Mouse (Mus musculus) embryonic fibroblast, embryonic 13.5 days (primary cell): ENCODE results near the gene Gal3st2b. TPM values are rescaled to one million over a fixed set of nuclear protein-coding genes. Genes with fewer than 3 reads are reported as not detected.
"Not testable (repeated sequence)": the region's sequence is repeated elsewhere in the genome, so short reads cannot be mapped to it uniquely, and the experiment has no call there.

ENCODE experiments used
- H3K27ac ChIP-seq: 2 replicates; pipeline ENCODE4 v1.5.1; 2012; ENCODE audit warnings: low read length, control low read depth, inconsistent platforms; ENCODE audit not compliant: insufficient read depth
- H3K4me1 ChIP-seq: 2 replicates; pipeline ENCODE4 v1.6.1; 2011; ENCODE audit warnings: low read length; ENCODE audit not compliant: control insufficient read depth, insufficient read depth
- H3K4me3 ChIP-seq: 2 replicates; pipeline ENCODE4 v1.5.1; 2011; ENCODE audit warnings: mild to moderate bottlenecking, control low read depth, low read length; ENCODE audit not compliant: insufficient read depth
- polyA plus RNA-seq: library from polyadenylated mRNA; stranded (reverse); fragments of >200 nt; gene quantifications from 2 replicates; pipeline ENCODE4 v1.2.4, GENCODE M21; 2011; ENCODE audit warnings: low read depth; ENCODE audit not compliant: missing spikeins, insufficient read length

The Gal3st2b gene
- polyA plus RNA-seq: not detected in 2 replicates

- not testable (repeated sequence) for H3K4me3 ChIP-seq, H3K4me1 ChIP-seq, H3K27ac ChIP-seq
Measured at GRCm38 (mm10) chr1:93918011-93918410, at the start of gene Gal3st2b. Gene Gal3st2b, plus strand, starts transcription at chr1:93918311.

- H3K4me1 ChIP-seq, H3K27ac ChIP-seq, H3K4me3 ChIP-seq: not testable (repeated sequence)
Measured at GRCm38 (mm10) chr1:93871594-93872105, 46.5 kb upstream of the Gal3st2b start.

- H3K27ac ChIP-seq, H3K4me3 ChIP-seq, H3K4me1 ChIP-seq: not testable (repeated sequence)
Measured at GRCm38 (mm10) chr1:93874405-93874804, 43.7 kb upstream of the Gal3st2b start.

GRCm38 (mm10) chr1:93881778-93882177 lies 36.3 kb upstream of the Gal3st2b start:
- H3K27ac ChIP-seq, H3K4me1 ChIP-seq, H3K4me3 ChIP-seq: not testable (repeated sequence)

GRCm38 (mm10) chr1:93890936-93891335 lies 27.2 kb upstream of the Gal3st2b start:
- not testable (repeated sequence) for H3K27ac ChIP-seq, H3K4me3 ChIP-seq, H3K4me1 ChIP-seq

GRCm38 (mm10) chr1:93897395-93897794 lies 20.7 kb upstream of the Gal3st2b start:
- not testable (repeated sequence) for H3K4me3 ChIP-seq, H3K27ac ChIP-seq, H3K4me1 ChIP-seq

- H3K4me1 ChIP-seq, H3K4me3 ChIP-seq, H3K27ac ChIP-seq: not testable (repeated sequence)
Measured at GRCm38 (mm10) chr1:93901291-93901690, 16.8 kb upstream of the Gal3st2b start.

- not testable (repeated sequence) for H3K27ac ChIP-seq, H3K4me3 ChIP-seq, H3K4me1 ChIP-seq
Measured at GRCm38 (mm10) chr1:93906690-93907089, 11.4 kb upstream of the Gal3st2b start.

GRCm38 (mm10) chr1:93908977-93909586 lies 9.0 kb upstream of the Gal3st2b start:
- not testable (repeated sequence) for H3K4me3 ChIP-seq, H3K27ac ChIP-seq, H3K4me1 ChIP-seq

GRCm38 (mm10) chr1:93911877-93912276 lies 6.2 kb upstream of the Gal3st2b start:
- not testable (repeated sequence) for H3K27ac ChIP-seq, H3K4me3 ChIP-seq, H3K4me1 ChIP-seq

- H3K4me3 ChIP-seq, H3K27ac ChIP-seq, H3K4me1 ChIP-seq: not testable (repeated sequence)
Measured at GRCm38 (mm10) chr1:93917160-93917559, 951 bp upstream of the Gal3st2b start.

GRCm38 (mm10) chr1:93918775-93919174 lies 664 bp downstream of the Gal3st2b start:
- H3K4me1 ChIP-seq, H3K27ac ChIP-seq, H3K4me3 ChIP-seq: not testable (repeated sequence)

- H3K4me1 ChIP-seq, H3K27ac ChIP-seq, H3K4me3 ChIP-seq: not testable (repeated sequence)
Measured at GRCm38 (mm10) chr1:93919321-93919720, 1.2 kb downstream of the Gal3st2b start.

- H3K4me1 ChIP-seq, H3K27ac ChIP-seq, H3K4me3 ChIP-seq: not testable (repeated sequence)
Measured at GRCm38 (mm10) chr1:93922609-93923008, 4.5 kb downstream of the Gal3st2b start.

- H3K27ac ChIP-seq, H3K4me3 ChIP-seq, H3K4me1 ChIP-seq: not testable (repeated sequence)
Measured at GRCm38 (mm10) chr1:93923098-93923497, 5.0 kb downstream of the Gal3st2b start.

- H3K4me1 ChIP-seq, H3K27ac ChIP-seq, H3K4me3 ChIP-seq: not testable (repeated sequence)
Measured at GRCm38 (mm10) chr1:93935378-93935777, 17.3 kb downstream of the Gal3st2b start.

GRCm38 (mm10) chr1:93937807-93938206 lies 19.7 kb downstream of the Gal3st2b start:
- H3K27ac ChIP-seq, H3K4me1 ChIP-seq, H3K4me3 ChIP-seq: not testable (repeated sequence)
